Mouse (Mus musculus): Measurements from ENCODE around the gene Pycard. TPM values are rescaled to one million over a fixed set of nuclear protein-coding genes. Genes with fewer than 3 reads are reported as not detected.

Gene Pycard
- polyA plus RNA-seq, 2 experiments from 2014 or later, result 247 to 260 TPM

Other genes starting within 250 kb of the Pycard start
- under 1 TPM; 0.12 to 0.62 TPM for gene Fbxl19, start 249.3 kb downstream of the Pycard start, polyA plus RNA-seq (2017; shearing (Covaris generic))
- gene Orai3, start 224.1 kb downstream of the Pycard start, polyA plus RNA-seq (2017; shearing (Covaris generic)), result 10 to 100 TPM; 12.8 to 15.4 TPM
- gene Setd1a, start 217.2 kb downstream of the Pycard start, polyA plus RNA-seq (2017; shearing (Covaris generic)), result 1 to 10 TPM; 5.8 to 6.6 TPM
- gene Gm49388, start 208.3 kb downstream of the Pycard start, polyA plus RNA-seq (2017; shearing (Covaris generic)), result under 1 TPM; 0.65 to 0.99 TPM
- gene Hsd3b7, start 193.3 kb downstream of the Pycard start, polyA plus RNA-seq (2017; shearing (Covaris generic)), result 1 to 10 TPM; 3.9 to 6.8 TPM
- gene Stx4a, start 169.6 kb downstream of the Pycard start, polyA plus RNA-seq (2017; shearing (Covaris generic)), result 100 to 1,000 TPM in 1 of 2 experiments, 10 to 100 TPM in 1; 62.0 to 110 TPM
- gene Stx1b, start 169.3 kb downstream of the Pycard start, polyA plus RNA-seq (2017; shearing (Covaris generic)), result not detected
- 10 to 100 TPM; 25.1 to 29.0 TPM for gene Zfp646, start 117.6 kb downstream of the Pycard start, polyA plus RNA-seq (2017; shearing (Covaris generic))
- 10 to 100 TPM in 1 of 2 experiments, 1 to 10 TPM in 1; 9.0 to 10.6 TPM for gene Zfp668, start 117.0 kb downstream of the Pycard start, polyA plus RNA-seq (2017; shearing (Covaris generic))
- gene Prss53, start 102.9 kb downstream of the Pycard start, polyA plus RNA-seq (2017; shearing (Covaris generic)), result 1 to 10 TPM in 1 of 2 experiments, under 1 TPM in 1; 0.85 to 1.2 TPM
- gene Gm21974, start 98.4 kb downstream of the Pycard start, polyA plus RNA-seq (2017; shearing (Covaris generic)), result not detected
- 10 to 100 TPM; 43.3 to 58.0 TPM for gene Vkorc1, start 98.2 kb downstream of the Pycard start, polyA plus RNA-seq (2017; shearing (Covaris generic))
- gene Bckdk, start 89.8 kb downstream of the Pycard start, polyA plus RNA-seq (2017; shearing (Covaris generic)), result 100 to 1,000 TPM in 1 of 2 experiments, 10 to 100 TPM in 1; 59.0 to 108 TPM
- 10 to 100 TPM; 39.8 to 41.9 TPM for gene Kat8, start 81.4 kb downstream of the Pycard start, polyA plus RNA-seq (2017; shearing (Covaris generic))
- not detected for gene Prss8, start 63.8 kb downstream of the Pycard start, polyA plus RNA-seq (2017; shearing (Covaris generic))
- gene Prss36, start 47.1 kb downstream of the Pycard start, polyA plus RNA-seq (2017; shearing (Covaris generic)), result 1 to 10 TPM; 2.5 to 4.3 TPM
- 10 to 100 TPM; 59.4 to 88.7 TPM for gene Fus, start 26.4 kb downstream of the Pycard start, polyA plus RNA-seq (2017; shearing (Covaris generic))
- not detected for gene Trim72, start 10.1 kb upstream of the Pycard start, polyA plus RNA-seq (2017; shearing (Covaris generic))
- under 1 TPM; 0.56 to 0.70 TPM for gene Itgam, start 68.8 kb upstream of the Pycard start, polyA plus RNA-seq (2017; shearing (Covaris generic))
- gene Gm49368, start 68.8 kb upstream of the Pycard start, polyA plus RNA-seq (2017; shearing (Covaris generic)), result not detected
- gene Itgax, start 135.7 kb upstream of the Pycard start, polyA plus RNA-seq (2017; shearing (Covaris generic)), result not detected
- gene Itgad, start 160.5 kb upstream of the Pycard start, polyA plus RNA-seq (2017; shearing (Covaris generic)), result under 1 TPM in 1 of 2 experiments, not detected in 1; 0.15 TPM
- gene Cox6a2, start 212.5 kb upstream of the Pycard start, polyA plus RNA-seq (2017; shearing (Covaris generic)), result under 1 TPM in 1 of 2 experiments, not detected in 1; 0.82 TPM
- gene Armc5, start 243.5 kb upstream of the Pycard start, polyA plus RNA-seq (2017; shearing (Covaris generic)), result 1 to 10 TPM; 3.9 to 4.1 TPM
- 1 to 10 TPM; 4.8 to 5.0 TPM for gene 9130023H24Rik, start 244.2 kb upstream of the Pycard start, polyA plus RNA-seq (2017; shearing (Covaris generic))